Mouse (Mus musculus): ENCODE measurements at regions not wholly inside any gene's neighbourhood (a gene's known extent, or its start where the extent isn't known, plus 50 kb on each side); places are given as distances from the start of the nearest gene placed in this dataset.

DNA sequence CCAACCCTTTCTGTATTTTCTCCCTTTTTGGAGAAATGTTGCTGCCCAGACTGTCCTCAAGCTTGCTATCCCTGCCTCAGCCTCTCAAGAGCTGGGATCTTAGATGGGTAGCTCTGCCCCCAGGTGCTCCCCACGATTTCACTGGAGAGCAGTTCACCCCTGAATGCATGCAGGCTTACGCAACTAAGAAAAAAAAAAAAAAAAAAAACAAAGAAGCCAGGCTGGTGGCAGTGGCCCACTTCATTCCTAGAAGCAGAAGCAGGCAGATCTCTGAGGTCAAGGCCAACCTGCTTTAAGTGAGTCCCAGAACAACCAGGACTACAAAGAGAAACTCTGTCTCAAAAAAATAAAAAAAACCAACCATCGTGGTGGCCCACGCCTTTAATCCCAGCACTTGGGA is 51.2 kb upstream of the Fbxo11 start:
- no peak for DNase-seq

- DNase-seq, result no peak
Measured at GRCm38 (mm10) chr17:88118714-88119113, 53.6 kb upstream of the Fbxo11 start.

DNA sequence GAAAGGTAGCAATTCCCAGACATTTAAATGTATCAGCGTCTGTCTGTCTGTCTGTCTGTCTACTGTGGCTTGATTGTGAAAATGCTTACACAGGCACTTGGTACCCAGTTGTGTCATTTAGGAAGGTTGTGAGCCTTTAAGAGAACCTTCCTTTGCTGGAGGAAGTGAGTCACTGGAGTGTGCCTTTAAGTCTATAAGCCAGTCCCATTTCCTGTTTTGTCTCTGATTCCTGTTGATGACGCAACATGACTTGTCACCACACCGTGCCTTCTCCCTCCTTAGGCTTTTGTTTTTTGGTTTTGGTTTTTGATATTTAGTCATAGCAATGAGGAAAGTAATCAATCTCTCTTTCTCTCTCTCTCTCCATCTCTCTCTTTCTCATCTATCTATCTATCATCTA is 58.6 kb upstream of the Fbxo11 start:
- no peak for DNase-seq

GRCm38 (mm10) chr17:88127126-88127525 is 62.0 kb upstream of the Fbxo11 start:
- DNase-seq, result no peak

DNA sequence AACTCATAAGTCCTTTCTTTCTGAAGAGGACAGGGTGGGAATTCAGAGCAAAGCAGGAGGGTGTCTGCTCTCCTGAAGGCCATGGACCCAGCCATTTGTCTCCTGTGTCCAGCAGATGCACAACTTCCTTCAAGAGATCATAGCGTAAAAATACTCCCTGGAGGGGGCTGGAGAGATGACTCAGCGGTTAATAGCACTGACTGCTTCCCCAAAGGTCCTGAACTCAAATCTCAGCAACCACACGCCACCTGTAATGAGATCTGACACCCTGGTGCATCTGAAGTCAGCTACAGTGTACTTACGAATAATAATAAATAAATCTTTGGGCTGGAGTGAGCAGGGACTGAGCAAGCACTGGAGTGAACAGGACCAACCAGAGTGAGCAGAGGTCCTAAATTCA is 66.2 kb upstream of the Fbxo11 start:
- DNase-seq, result no peak

- DNase-seq, result no peak
Measured at GRCm38 (mm10) chr17:88131980-88132379, 66.9 kb upstream of the Fbxo11 start.

DNA sequence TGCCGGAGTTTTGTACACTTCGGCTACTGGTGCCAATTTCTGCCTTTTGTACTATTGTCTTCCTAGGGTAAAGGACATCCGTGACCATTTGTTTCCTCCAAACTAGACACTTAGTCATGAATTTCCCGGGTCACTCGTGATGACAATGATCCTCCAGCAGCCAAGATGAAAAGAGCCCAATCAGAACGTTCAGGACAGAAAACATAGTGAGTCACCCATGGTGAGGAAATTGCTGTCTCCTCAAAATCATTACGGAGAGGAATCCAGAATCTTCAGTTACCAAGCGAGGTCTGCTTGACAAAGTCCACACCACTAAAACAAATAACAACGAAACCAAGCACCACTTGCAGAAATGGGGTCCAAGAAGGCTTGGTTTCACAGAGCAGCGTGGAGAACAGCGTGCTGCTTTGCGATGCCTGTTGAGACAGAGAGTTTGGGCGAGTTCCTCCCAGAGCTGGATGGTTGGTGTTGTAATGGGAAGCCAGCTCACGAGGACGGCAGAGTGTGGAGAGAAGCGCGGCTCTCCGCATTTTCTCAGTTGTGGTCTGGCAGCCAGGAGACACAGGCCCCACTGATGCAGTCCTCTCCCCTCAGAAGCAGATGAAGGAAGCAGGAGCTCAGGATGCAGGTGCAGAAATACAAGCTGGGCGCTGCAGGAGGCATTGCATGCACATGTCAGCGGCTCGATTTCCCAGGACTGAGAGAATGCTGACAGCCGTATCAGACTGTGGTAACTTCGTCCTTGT is 67.7 kb upstream of the Fbxo11 start:
- DNase-seq, result no peak

DNA sequence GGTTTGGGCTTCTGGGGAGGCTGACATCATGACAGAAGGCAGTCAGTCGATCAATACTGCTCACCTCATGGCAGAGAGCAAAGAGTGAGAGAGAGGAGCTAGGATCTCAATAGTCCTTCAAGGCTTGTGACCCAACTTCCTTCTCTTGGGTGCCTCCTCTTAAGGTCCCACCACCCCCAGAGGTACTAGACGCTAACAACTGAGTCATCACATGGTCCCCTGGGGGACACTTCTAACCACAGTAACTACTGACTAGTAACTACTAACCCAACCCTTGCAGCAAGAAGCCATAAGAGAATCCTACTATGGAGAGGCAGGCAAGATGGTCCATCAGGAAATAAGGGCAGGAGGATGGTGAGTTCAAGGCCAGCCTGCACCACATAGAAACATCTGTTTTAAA is 69.5 kb upstream of the Fbxo11 start:
- no peak for DNase-seq

DNA sequence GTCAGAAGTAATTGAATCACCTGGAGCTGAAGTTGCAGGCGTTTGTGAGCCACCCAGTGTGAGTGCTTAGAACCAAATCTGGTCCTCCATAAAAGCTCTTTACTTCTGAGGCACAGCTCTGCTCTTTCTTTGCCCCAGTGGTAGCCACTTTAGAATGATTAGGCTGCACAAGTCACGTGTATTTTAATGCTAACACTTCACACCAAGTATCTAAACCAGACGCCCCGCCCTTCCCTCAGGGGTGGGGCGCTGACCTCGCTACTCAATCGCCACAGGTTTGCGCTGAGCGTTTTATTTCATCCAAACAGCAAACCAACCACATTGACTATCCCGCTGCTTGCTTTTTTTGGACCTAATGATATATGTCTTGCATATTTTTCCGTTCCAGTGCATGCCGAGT is 76.4 kb upstream of the Fbxo11 start:
- no peak for DNase-seq

DNA sequence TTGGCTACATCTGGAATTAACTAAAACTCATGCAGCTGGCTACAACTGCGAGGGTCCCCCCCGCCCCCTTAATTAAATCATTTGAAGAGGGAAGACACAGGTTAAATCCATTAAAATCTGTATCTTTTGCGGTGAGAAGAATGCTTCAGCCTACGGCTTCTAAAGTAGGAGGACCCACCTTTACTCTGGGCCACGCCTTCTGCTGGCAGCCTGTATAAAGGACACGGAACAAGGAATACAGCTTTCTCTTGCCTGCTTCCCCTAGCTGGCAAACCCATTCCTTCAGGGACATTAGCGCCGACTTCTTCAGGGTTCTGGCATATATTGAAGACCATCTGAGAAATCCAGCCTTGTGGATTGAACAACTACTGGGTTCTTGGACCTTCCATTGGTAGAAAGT is 76.9 kb upstream of the Fbxo11 start:
- no peak for DNase-seq

DNA sequence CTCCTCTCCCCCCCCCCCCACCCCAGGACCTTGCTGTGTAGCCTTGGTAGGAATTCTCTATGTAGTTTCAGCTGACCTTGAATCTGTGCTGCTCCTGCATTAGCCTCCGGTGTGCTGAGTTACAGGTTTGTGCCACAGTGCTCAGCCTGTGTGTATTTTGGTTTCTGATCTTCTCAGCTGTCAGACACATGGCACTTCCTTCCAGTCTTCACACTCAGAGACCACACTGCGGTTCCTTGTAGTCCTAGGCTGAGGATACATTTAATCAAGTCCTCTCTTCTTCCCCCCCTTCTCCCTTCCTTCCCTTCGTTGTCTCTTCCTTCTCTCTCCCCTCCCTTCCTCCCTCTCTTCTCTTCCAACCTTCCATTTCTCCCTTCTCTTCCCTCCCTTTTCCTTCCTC is 77.7 kb upstream of the Fbxo11 start:
- no peak for DNase-seq

DNA sequence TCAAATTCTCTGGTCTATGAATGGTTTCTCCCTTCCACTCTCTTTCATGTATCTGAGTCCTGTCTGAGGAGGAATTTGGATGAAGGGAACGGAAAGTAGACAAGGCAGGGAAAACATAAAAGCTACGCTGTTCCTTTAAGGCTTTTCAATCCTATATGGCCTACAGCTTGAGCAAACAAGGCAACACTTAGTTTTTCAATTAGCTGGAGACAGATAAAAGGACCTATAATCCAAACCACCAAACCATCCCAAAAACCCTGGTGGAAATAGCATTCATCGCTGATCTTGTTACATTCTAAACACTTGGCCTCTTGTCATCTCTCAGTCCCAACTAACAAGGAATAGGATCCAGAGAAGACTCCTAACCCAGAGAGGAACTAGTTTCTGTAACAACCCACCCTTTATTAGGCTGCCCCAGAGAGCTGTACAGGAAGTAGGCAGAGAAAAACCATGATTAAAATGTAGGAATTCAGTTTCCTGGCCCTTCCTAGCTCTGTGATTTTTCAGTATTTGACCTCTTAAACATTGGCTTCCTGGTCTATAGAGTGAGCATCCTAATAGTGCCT is 78.4 kb upstream of the Fbxo11 start:
- no peak for DNase-seq

- no peak for DNase-seq
Measured at GRCm38 (mm10) chr17:88158550-88158949, 93.5 kb upstream of the Fbxo11 start.

- no peak for DNase-seq
Measured at GRCm38 (mm10) chr17:88159212-88159668, 94.1 kb upstream of the Fbxo11 start.

DNA sequence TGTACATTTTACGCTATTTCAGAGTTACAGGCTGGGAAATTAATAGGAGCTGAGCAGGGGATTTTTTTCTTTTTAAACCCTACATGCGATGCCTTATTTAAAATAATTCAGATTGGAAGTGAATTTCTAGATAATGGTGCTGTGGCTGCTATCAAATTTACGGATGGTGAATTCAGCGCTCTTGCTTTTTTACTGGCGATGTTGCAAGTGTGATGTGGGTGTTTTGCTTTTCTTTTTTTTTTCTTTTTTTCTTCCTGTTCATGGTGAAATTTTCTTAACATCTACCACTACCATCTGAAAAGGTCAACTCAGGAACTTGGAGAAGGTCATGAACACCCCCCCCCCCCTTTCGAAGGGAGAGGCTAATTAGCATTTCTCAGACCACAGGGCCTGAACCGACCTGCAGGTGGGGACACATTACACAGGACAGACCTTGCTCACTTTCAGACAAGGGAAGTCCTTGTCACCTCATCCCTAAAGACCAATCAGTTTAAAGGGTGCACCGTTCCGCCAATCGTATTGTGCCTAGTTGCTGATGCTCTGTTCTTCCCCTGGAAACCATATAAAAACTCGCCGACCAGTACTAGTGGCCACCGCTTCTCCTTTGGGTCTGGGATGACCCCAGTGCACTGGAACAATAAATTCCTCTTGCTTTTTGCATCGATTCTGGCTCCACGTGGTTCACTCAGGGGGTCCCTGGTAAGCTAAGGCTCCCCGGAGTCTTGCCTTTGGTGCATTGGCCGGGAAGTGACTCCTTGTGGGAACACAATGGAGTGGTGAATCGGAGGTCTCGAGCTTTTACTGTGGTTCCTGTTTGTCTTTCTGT is 95.0 kb upstream of the Fbxo11 start:
- no peak for DNase-seq

GRCm38 (mm10) chr17:88160677-88161001 is 95.5 kb upstream of the Fbxo11 start:
- DNase-seq, result no peak

GRCm38 (mm10) chr17:88161766-88162165 is 96.7 kb upstream of the Fbxo11 start:
- no peak for DNase-seq

DNA sequence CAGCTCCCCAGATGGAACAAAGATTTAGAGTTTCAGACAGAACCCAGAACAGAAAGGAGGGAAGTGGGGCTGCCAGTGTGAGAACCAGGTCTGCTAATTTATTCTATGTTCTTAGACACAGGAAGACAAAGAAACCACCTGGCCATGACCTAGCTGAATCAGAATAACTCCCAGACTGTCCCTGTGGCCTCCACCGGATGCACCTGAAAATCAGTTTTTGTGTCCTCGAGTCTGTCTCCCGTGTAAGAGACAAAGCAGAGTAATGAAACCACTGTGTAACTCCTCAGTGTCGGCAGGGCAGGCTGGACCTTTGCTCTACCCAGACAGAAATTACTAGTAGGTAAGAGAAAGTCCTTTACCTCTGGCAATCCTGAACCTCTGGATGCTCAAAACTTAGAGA is 99.7 kb upstream of the Fbxo11 start:
- DNase-seq, result no peak

GRCm38 (mm10) chr17:88165811-88166210 is 100.7 kb upstream of the Fbxo11 start:
- DNase-seq, result no peak

GRCm38 (mm10) chr17:88168262-88169096 is 103.4 kb upstream of the Fbxo11 start:
- DNase-seq, result no peak

DNA sequence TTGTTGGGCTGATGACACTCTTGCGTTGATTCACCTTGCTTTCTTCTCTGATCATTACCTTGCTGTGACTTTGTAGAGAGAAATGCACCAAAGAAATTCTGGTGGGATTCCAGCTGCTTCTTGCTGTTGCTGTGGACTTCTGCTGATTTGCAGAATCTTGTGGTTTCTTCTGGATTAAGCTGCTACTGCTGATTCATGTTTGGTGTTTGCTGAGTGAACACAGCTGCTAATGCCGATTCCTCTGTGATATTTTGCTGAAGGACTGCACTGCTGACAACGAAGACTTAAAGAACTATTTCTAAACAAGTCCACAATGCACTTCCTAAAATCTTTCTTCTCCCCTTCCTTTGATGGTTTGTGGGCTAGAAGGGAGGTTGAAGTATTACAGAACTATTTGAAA is 106.5 kb upstream of the Fbxo11 start:
- DNase-seq, result no peak

DNA sequence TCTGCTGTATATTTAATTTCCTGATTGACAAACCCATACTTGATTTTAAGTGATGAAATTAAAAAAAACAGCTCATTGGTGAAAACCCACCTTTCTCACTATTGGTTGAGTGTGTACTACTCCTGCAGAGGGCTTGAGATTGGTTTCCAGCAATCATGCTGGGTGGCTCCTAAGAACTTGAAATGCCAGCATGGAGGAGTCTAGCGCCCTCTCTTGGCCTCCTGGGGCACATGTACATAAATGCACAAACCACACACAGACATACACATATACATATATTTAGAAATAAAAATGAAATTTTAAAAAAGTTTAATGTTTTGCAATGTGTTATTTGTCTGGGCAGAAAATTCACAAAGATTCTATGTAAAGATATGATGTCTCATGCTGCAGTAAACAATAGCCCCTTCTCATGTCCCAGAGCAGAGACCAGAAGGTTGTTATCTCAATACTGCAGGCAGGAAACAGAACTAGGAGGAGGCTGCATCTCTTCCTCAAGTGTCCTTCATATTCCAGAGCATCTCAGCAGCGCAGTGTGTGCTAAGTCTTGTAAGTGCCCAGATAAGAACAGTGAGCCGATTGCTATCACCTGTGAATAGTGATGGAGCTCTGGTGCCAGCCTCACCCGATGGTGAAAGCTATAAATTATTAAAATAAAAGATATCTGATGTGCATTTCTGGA is 108.4 kb upstream of the Fbxo11 start:
- DNase-seq, result no peak

- no peak for DNase-seq
Measured at GRCm38 (mm10) chr17:88174242-88174679, 109.2 kb upstream of the Fbxo11 start.

Measured in thymus, adult 18-20 months (tissue).